Mouse (Mus musculus) midbrain, embryonic 16.5 days (tissue): ENCODE results near the gene Rac1. TPM values are rescaled to one million over a fixed set of nuclear protein-coding genes. Genes with fewer than 3 reads are reported as not detected.

Experiments
- ATAC-seq: fragments of 200-750 bp; cut with Nextera tagmentation; 2 replicates; pipeline ENCODE4 v1.8.0; 2017; ENCODE audit warnings: moderate TSS enrichment
- H3K27ac ChIP-seq: fragments of 300-500 bp; sonication (generic); 2 replicates; pipeline ENCODE4 v1.5.1; 2014; ENCODE audit warnings: mild to moderate bottlenecking, low read length, mixed read lengths
- H3K27me3 ChIP-seq: fragments of 300-500 bp; sonication (generic); 2 replicates; pipeline ENCODE4 v1.6.1; 2014; ENCODE audit warnings: low read depth, low read length, mixed read lengths; ENCODE audit not compliant: control insufficient read depth, insufficient read depth
- H3K36me3 ChIP-seq: fragments of 300-500 bp; sonication (generic); 2 replicates; pipeline ENCODE4 v1.6.1; 2014; ENCODE audit warnings: mild to moderate bottlenecking, low read length, moderate library complexity, mixed read lengths; ENCODE audit not compliant: control insufficient read depth, insufficient read depth
- H3K4me1 ChIP-seq: fragments of 300-500 bp; sonication (generic); 2 replicates; pipeline ENCODE4 v1.6.1; 2014; ENCODE audit warnings: mild to moderate bottlenecking, low read length, mixed read lengths; ENCODE audit not compliant: control insufficient read depth, insufficient read depth
- H3K4me2 ChIP-seq: fragments of 300-500 bp; sonication (generic); 2 replicates; pipeline ENCODE4 v1.6.1; 2014; ENCODE audit warnings: mild to moderate bottlenecking, low read length, mixed read lengths
- H3K4me3 ChIP-seq: fragments of 300-500 bp; sonication (generic); 2 replicates; pipeline ENCODE4 v1.5.1; 2014; ENCODE audit warnings: low read depth, mild to moderate bottlenecking, low read length, moderate library complexity, mixed read lengths
- H3K9ac ChIP-seq: fragments of 300-500 bp; sonication (generic); 2 replicates; pipeline ENCODE4 v1.6.1; 2014; ENCODE audit warnings: low read depth, low read length, mixed read lengths
- H3K9me3 ChIP-seq: fragments of 300-500 bp; sonication (generic); replicated peaks from 2 replicates; pipeline ENCODE4 v1.6.1; 2014; ENCODE audit warnings: mild to moderate bottlenecking, low read length, mixed read lengths; ENCODE audit not compliant: control insufficient read depth, poor library complexity, severe bottlenecking
- WGBS: fragments of 180-500 bp; shearing (Covaris S2); extraction: QIAGEN DNeasy Blood & Tissue Kit; methylation state at CpG from one replicate; pipeline ENCODE4 v1.1.7; 2014; 5-methylcytosine and 5-hydroxymethylcytosine counted together
- polyA plus RNA-seq: library from polyadenylated mRNA; unstranded; fragments of >200 nt; fragmentation: Nextera tagmentation; extraction: Ambion mirVana; gene quantifications from 2 replicates; pipeline ENCODE4 v1.2.1, GENCODE M21; 2015

Gene Rac1
- polyA plus RNA-seq, 1 experiment from 2014 or later: 409 TPM

DNA sequence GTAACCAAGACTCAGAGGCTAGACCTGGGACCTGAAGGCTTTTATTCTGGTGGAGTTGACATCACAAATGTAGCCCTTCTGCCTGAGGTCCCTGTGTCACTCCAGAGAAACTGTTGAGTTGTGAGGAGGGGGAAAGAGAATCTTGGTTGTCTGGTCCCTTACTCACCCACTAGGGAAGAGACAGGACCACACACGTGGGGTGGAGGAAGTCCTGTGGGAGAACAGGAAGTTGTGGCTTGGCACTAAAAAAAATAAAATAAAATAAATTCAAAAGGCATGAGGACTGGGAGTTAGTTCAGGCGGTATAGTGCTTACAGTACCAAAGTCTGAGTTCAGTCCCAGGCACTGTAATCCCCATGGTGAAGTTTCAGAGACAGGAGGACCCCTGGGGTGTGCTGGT is 9.2 kb upstream of the Rac1 start:
- Histone ChIP-seq H3K9ac (no peak overlapping the region), H3K4me3 (no peak overlapping the region), H3K4me2 (no peak overlapping the region), H3K27me3 (no peaks in the 10 kb centered on the region; the same call in 1 of the 2 replicates), H3K27ac (no peak overlapping the region), H3K4me1 (no peaks in the 10 kb centered on the region), H3K9me3 (no peaks in the 10 kb centered on the region), H3K36me3 (no peaks in the 10 kb centered on the region)
- no peak for ATAC-seq
- 48% methylated on average over 2 of the region's 2 CpGs for WGBS

DNA sequence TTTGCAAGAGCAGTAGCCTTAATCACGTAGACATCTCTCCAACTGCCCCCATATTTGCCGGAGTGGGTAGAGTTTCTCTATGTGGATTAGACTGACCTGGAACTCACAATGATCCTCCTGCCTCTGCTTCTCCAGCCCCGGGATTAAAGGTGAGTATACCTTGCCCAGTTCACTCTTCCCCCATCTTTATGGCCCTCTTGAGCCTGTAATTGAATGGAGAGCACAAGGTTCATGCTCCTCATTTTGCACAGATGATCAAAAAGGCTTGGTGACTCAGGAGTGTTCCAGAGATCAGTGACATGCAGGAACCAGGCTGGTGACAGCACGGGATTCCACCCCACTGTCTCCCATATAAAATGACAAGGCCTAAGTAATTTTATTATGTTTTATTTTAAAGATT is 7.1 kb upstream of the Rac1 start:
- WGBS: 84% methylated on average over 4 of the region's 4 CpGs
- Histone ChIP-seq H3K4me1 (no peaks in the 10 kb centered on the region), H3K36me3 (no peaks in the 10 kb centered on the region), H3K27ac (no peak overlapping the region), H3K4me2 (no peak overlapping the region), H3K9ac (no peak overlapping the region), H3K4me3 (no peak overlapping the region), H3K9me3 (no peaks in the 10 kb centered on the region), H3K27me3 (no peaks in the 10 kb centered on the region)
- no peak for ATAC-seq

DNA sequence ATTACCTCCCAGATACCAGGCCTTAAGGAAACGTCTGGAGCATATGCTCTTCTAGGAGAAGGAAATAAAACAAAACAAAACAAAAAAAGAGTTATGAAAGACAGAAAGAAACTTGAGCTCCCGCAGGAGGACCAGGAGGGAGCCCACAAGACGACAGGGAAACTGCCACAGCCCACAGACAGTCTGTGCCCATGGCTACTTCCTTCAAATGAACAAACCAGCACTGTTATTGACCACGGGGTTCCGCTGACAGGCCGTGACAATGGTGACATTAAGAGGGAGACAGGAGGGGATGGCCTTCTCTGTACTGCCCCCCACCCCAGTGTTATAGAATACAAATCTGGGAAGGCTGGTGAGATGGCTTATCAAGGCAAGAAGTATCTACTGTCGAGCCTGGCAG is 2.9 kb upstream of the Rac1 start:
- no peak for ATAC-seq
- H3K27me3 ChIP-seq: no peaks in the 10 kb centered on the region
- no peaks in the 10 kb centered on the region for H3K36me3 ChIP-seq
- H3K4me3 ChIP-seq: no peak overlapping the region
- H3K9ac ChIP-seq: no peak overlapping the region
- H3K27ac ChIP-seq: no peak overlapping the region
- no peak overlapping the region for H3K4me2 ChIP-seq
- WGBS: 65% methylated on average over 7 of the region's 7 CpGs
- H3K4me1 ChIP-seq: peaks cover 15% of the 10 kb centered on the region
- H3K9me3 ChIP-seq: no peaks in the 10 kb centered on the region

DNA sequence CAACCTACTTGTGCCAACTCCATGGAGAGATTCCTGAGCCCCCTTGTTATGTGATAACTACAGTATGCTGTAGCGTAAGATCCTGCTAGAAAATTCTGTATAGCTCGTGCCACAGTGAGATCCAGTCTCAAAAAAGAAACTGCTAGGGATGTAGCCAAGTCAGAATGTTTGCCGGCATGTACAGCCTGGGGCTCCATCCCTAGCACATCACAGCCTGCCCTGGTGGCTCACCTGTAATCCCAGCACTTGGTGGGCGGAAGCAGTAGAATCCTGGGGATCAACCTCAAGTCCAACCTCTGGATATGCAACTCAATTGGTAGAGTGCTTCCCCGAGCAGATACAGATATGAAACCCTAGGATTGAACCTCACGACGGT is 460 bp upstream of the Rac1 start:
- 16% methylated on average over 7 of the region's 7 CpGs for WGBS
- Histone ChIP-seq H3K27ac (peak overlapping the region; percentile 93), H3K9me3 (no peaks in the 10 kb centered on the region), H3K4me2 (peak overlapping the region; percentile 75), H3K4me1 (peaks cover 29% of the 10 kb centered on the region), H3K9ac (peak overlapping the region; percentile 69), H3K4me3 (peak overlapping the region; percentile 53), H3K27me3 (no peaks in the 10 kb centered on the region), H3K36me3 (no peaks in the 10 kb centered on the region)
- peak; percentile 38; the same call in 1 of the 2 replicates for ATAC-seq

DNA sequence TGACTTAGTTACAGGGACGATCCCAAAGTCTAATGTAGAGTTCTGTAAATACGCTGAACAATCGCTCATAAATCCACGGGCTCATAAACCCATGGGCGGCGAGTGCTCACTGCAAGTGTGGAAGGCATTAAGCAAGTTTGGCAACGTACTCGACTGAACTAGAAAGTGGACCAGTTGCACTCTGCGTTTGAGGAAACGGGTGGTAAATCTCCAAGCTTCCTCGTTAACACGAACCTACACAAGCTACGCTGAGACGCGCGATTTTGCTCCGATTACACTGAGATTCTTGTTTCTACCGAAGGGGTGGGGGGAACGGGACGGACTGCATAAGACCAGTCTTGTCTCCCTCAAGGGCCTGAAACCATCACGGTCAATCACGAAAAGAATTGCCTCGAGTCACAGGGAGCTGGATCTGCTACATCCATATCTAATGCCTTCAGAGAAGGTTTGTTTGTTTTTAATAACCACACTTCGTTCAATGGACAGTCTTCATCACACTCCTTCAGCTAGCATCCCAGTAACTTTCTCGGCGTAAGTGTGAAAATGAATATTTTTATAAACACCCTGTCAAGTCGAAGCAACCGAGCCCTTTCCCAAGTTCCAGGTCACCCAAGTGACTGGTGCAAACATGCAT is 1.0 kb downstream of the Rac1 start:
- WGBS: 6% methylated on average over 28 of the region's 28 CpGs
- Histone ChIP-seq H3K36me3 (no peaks in the 10 kb centered on the region), H3K27me3 (no peaks in the 10 kb centered on the region), H3K4me1 (peaks cover 29% of the 10 kb centered on the region), H3K27ac (peak overlapping the region; percentile 93), H3K9ac (peak overlapping the region; percentile 96), H3K4me3 (peak overlapping the region; percentile 53), H3K9me3 (no peaks in the 10 kb centered on the region), H3K4me2 (peak overlapping the region; percentile 90)
- ATAC-seq: no peak

DNA sequence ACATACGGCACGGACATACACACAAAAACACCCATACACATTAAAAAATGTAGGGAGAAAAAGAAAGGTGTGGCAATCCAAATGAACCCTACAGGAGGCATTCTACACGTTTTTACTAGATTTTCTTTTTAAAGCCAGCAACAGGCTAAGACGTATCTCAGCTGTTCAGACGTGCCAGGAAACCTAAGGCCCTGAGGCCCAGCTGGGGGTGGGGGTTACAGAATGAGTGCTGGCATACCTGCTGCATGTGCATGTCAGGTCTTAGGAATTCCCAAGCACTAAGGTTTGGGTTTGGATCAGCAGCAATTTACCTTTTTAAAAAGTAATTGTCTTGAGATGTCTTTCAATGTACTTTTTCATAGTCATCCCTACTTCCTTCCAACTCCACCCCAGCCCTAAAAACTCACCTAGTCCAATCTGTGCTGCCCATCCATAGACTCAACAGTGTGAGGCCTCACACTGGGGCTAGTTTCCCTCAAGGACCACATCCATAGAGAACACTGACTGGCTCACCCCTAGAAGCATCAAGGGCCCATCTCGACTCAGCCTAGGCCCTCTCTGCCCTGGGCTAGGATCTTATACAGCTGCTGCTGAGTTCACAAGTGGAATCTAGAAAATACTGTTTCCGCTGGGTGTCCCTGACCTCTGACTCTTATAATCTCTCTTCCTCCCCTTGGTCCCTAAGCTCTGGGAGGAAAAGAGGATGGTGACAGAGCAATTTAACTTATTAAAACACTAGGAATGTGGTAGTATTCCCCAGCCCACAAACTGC is 2.2 kb downstream of the Rac1 start:
- H3K9ac ChIP-seq: no peak overlapping the region
- no peak for ATAC-seq
- H3K4me2 ChIP-seq: peak overlapping the region; percentile 90
- H3K27ac ChIP-seq: no peak overlapping the region
- no peaks in the 10 kb centered on the region for H3K9me3 ChIP-seq
- H3K36me3 ChIP-seq: no peaks in the 10 kb centered on the region
- peaks cover 29% of the 10 kb centered on the region for H3K4me1 ChIP-seq
- no peaks in the 10 kb centered on the region for H3K27me3 ChIP-seq
- WGBS: 72% methylated on average over 7 of the region's 7 CpGs
- H3K4me3 ChIP-seq: no peak overlapping the region

DNA sequence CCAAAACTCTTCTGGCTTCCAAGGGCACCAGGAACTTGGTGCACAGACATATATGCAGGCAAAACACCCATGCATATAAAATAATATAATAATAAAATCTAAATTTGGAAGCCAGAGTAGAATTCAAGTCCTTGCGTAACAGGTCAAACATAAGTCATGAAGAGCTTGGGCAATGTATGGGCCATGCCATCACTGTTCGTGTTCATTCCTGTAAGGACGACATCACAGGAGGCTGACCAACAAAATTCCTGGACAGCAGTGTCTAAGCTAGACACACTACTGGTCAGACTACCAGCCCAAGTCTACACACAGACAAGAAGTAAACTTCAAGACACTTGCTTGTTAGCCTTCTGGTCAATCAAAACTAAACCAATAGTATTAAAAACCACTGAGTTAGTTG is 5.0 kb downstream of the Rac1 start:
- Histone ChIP-seq H3K27ac (no peak overlapping the region), H3K27me3 (no peaks in the 10 kb centered on the region), H3K9ac (no peak overlapping the region), H3K4me2 (no peak overlapping the region), H3K9me3 (no peaks in the 10 kb centered on the region), H3K36me3 (no peaks in the 10 kb centered on the region), H3K4me1 (peaks cover 26% of the 10 kb centered on the region), H3K4me3 (no peak overlapping the region)
- no peak for ATAC-seq
- 90% methylated on average over 3 of the region's 3 CpGs for WGBS

DNA sequence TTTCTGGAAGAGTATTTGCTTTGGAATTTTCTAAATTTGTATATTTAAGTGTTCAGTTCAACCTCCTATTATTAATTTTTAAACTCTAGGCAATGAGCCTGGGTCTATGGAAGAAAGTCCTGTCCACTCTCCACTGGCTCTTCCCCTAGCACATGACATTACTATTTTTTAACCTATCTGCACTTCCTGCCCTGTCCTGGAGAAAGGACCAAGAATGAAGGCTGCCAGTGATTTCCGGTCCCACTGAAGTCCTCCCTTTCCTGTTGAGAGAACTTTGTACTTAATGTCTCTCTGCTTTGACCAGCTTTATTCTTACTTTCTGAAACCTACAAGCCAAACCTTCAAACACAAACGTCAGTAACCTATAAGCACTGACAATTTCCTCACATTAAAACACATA is 7.4 kb downstream of the Rac1 start:
- 88% methylated on average over 2 of the region's 2 CpGs for WGBS
- Histone ChIP-seq H3K4me3 (no peak overlapping the region), H3K27ac (no peak overlapping the region), H3K36me3 (peaks cover 4% of the 10 kb centered on the region), H3K4me1 (peaks cover 11% of the 10 kb centered on the region), H3K9ac (no peak overlapping the region), H3K27me3 (no peaks in the 10 kb centered on the region), H3K4me2 (no peak overlapping the region), H3K9me3 (no peaks in the 10 kb centered on the region)
- ATAC-seq: no peak

DNA sequence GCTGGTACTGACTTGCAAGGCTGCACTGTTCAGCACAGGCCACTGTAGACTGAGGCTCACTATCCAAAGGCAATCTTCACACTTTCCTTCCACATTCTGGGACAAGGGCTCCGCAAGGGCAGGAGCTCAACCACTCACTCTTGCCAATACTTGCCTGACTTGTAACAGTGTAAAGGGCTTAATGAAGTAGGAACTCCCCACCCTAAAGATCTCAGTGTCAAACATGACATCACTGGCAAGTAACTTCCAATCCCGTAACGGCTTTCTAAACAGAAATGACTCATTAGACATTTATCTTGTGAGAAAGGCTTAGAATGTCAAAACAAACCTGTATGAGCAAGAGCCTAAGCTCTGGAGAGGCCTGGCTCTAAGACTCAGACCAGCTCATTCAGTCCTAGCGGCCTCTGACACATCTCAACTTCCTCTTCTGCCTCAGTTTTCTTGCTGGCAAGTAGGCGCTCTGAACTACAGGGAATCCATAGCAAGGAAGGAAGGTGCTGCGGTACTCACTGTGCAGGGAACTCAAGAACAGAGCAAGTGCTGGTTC is 9.7 kb downstream of the Rac1 start:
- Histone ChIP-seq H3K4me3 (no peak overlapping the region), H3K9ac (no peak overlapping the region), H3K4me1 (no peaks in the 10 kb centered on the region), H3K36me3 (peaks cover 14% of the 10 kb centered on the region), H3K9me3 (no peaks in the 10 kb centered on the region), H3K27ac (no peak overlapping the region), H3K4me2 (no peak overlapping the region), H3K27me3 (no peaks in the 10 kb centered on the region)
- 91% methylated on average over 6 of the region's 6 CpGs for WGBS
- no peak for ATAC-seq
